Mouse (Mus musculus) myocyte (in vitro differentiated cells): ENCODE measurements around the gene Sfrp2.

ENCODE experiments used
- MAX ChIP-seq: IDR thresholded peaks from one replicate; pipeline ENCODE4 v1.6.1; 2011; ENCODE audit warnings: low read depth, mild to moderate bottlenecking, control low read depth
- POLR2A ChIP-seq: IDR thresholded peaks from one replicate; pipeline ENCODE4 v1.6.1; 2011; ENCODE audit warnings: low read depth, mild to moderate bottlenecking, control low read depth, moderate library complexity; ENCODE audit not compliant: insufficient read length

DNA sequence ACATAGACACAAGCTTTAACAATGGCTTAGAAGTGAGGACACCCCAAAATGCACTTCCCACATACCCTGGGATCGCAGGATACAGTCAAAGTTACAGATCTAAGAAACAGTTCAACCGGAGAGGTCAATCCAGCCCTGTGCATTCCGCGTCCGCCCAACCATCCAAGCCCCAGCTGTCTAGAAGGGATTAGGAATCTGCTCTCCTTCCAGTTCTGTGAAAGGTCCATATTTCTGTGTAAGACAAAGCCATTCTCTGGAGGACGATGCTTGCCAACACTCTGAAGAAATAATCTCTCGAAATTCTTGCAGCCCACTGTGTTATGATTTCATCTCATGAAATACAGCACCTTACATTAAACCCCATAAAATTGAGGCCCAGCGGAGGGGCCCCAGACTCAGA lies 32.1 kb upstream of the Sfrp2 start:
- TF ChIP-seq MAX (no peak), POLR2A (no peak)
